Mouse (Mus musculus) hindbrain, embryonic 10.5 days (tissue): ENCODE results near the gene Dab1. TPM values are rescaled to one million over a fixed set of nuclear protein-coding genes. Genes with fewer than 3 reads are reported as not detected.

Experiments used
- DNase-seq: peaks from one replicate; pipeline ENCODE4 v3.0.0-alpha.2; 2017; ENCODE audit warnings: low spot score
- H3K27ac ChIP-seq: fragments of 300-500 bp; sonication (generic); 2 replicates; pipeline ENCODE4 v1.5.1; 2016; ENCODE audit warnings: mild to moderate bottlenecking, moderate library complexity
- H3K27me3 ChIP-seq: fragments of 300-500 bp; sonication (generic); 2 replicates; pipeline ENCODE4 v1.6.1; 2016; ENCODE audit warnings: mild to moderate bottlenecking; ENCODE audit not compliant: poor library complexity, insufficient read depth, severe bottlenecking
- H3K36me3 ChIP-seq: fragments of 300-500 bp; sonication (generic); 2 replicates; pipeline ENCODE4 v1.6.1; 2016; ENCODE audit warnings: mild to moderate bottlenecking, moderate library complexity
- H3K4me1 ChIP-seq: fragments of 300-500 bp; sonication (generic); replicated peaks from 2 replicates; pipeline ENCODE4 v1.6.1; 2016; ENCODE audit warnings: mild to moderate bottlenecking
- H3K4me3 ChIP-seq: fragments of 300-500 bp; sonication (generic); 2 replicates; pipeline ENCODE4 v1.5.1; 2016; ENCODE audit warnings: mild to moderate bottlenecking, moderate library complexity
- H3K9me3 ChIP-seq: fragments of 300-500 bp; sonication (generic); 2 replicates; pipeline ENCODE4 v1.6.1; 2016; ENCODE audit warnings: mild to moderate bottlenecking, moderate library complexity
- WGBS: fragments of 180-500 bp; shearing (Covaris S2); methylation state at CpG from one replicate; pipeline ENCODE4 v1.1.7; 2016; 5-methylcytosine and 5-hydroxymethylcytosine counted together
- polyA plus RNA-seq: library from polyadenylated mRNA; unstranded; fragments of >200 nt; fragmentation: Nextera tagmentation; extraction: Ambion mirVana; gene quantifications from 2 replicates; pipeline ENCODE4 v1.2.1, GENCODE M21; 2016

Gene Dab1
- polyA plus RNA-seq, 1 experiment from 2014 or later: 27.3 TPM

- DNase-seq: peak; percentile 45
- Histone ChIP-seq H3K4me3 (no peak overlapping the region), H3K27me3 (no peaks in the 10 kb centered on the region), H3K27ac (no peak overlapping the region), H3K36me3 (no peaks in the 10 kb centered on the region), H3K4me1 (peaks cover 6% of the 10 kb centered on the region; the same call in 1 of the 2 replicates), H3K9me3 (no peaks in the 10 kb centered on the region)
- WGBS: 41% methylated on average over 3 of the region's 3 CpGs
These were observed 256.4 kb downstream of the Dab1 start for GRCm38 (mm10) chr4:103875564-103875963.

GRCm38 (mm10) chr4:103878841-103879240 lies 259.7 kb downstream of the Dab1 start:
- Histone ChIP-seq H3K36me3 (no peaks in the 10 kb centered on the region), H3K4me1 (peaks cover 6% of the 10 kb centered on the region; the same call in 1 of the 2 replicates), H3K4me3 (no peak overlapping the region), H3K9me3 (no peaks in the 10 kb centered on the region), H3K27me3 (no peaks in the 10 kb centered on the region), H3K27ac (no peak overlapping the region)
- WGBS: 81% methylated on average over 4 of the region's 4 CpGs
- DNase-seq: no peak

- Histone ChIP-seq H3K4me3 (no peak overlapping the region), H3K9me3 (no peaks in the 10 kb centered on the region), H3K27me3 (no peaks in the 10 kb centered on the region), H3K36me3 (no peaks in the 10 kb centered on the region), H3K4me1 (peaks cover 6% of the 10 kb centered on the region; the same call in 1 of the 2 replicates), H3K27ac (no peak overlapping the region)
- no peak for DNase-seq
- 69% methylated on average over 3 of the region's 3 CpGs for WGBS
These were observed 262.5 kb downstream of the Dab1 start for GRCm38 (mm10) chr4:103881641-103882040.

GRCm38 (mm10) chr4:103888086-103888485 lies 268.9 kb downstream of the Dab1 start:
- WGBS: 86% methylated on average over 2 of the region's 2 CpGs
- no peaks in the 10 kb centered on the region for H3K27me3 ChIP-seq
- no peak overlapping the region for H3K4me3 ChIP-seq
- H3K36me3 ChIP-seq: no peaks in the 10 kb centered on the region
- DNase-seq: no peak
- no peak overlapping the region for H3K27ac ChIP-seq
- no peaks in the 10 kb centered on the region for H3K4me1 ChIP-seq
- H3K9me3 ChIP-seq: no peaks in the 10 kb centered on the region

GRCm38 (mm10) chr4:103889110-103889509 lies 270.0 kb downstream of the Dab1 start:
- no peak overlapping the region for H3K27ac ChIP-seq
- no peaks in the 10 kb centered on the region for H3K36me3 ChIP-seq
- no peaks in the 10 kb centered on the region for H3K9me3 ChIP-seq
- WGBS: 95% methylated on average over 3 of the region's 3 CpGs
- H3K4me3 ChIP-seq: no peak overlapping the region
- no peaks in the 10 kb centered on the region for H3K4me1 ChIP-seq
- no peak for DNase-seq
- no peaks in the 10 kb centered on the region for H3K27me3 ChIP-seq

DNA sequence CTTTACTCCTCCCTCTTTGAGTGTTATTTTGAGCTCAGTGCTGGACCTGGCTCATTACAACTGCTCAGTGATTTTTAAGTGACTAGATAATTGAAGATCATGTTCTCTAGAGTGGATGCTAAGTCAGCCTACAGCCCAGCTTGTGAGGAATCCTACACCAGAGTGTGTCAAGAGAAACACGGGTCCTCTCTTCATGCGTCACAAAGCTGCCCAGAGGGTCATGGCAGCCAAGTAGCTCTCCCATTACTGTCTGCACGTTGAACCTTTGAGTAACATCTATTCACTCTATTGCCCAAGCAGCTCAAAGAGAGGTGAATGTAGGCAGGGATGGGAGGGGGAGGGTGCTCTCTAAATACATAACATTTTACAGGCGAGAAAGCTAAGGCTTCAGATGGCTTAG lies 277.6 kb downstream of the Dab1 start:
- Histone ChIP-seq H3K36me3 (no peaks in the 10 kb centered on the region), H3K4me1 (no peaks in the 10 kb centered on the region), H3K9me3 (no peaks in the 10 kb centered on the region), H3K27me3 (no peaks in the 10 kb centered on the region), H3K27ac (no peak overlapping the region), H3K4me3 (no peak overlapping the region)
- no peak for DNase-seq
- 89% methylated on average over 4 of the region's 4 CpGs for WGBS

DNA sequence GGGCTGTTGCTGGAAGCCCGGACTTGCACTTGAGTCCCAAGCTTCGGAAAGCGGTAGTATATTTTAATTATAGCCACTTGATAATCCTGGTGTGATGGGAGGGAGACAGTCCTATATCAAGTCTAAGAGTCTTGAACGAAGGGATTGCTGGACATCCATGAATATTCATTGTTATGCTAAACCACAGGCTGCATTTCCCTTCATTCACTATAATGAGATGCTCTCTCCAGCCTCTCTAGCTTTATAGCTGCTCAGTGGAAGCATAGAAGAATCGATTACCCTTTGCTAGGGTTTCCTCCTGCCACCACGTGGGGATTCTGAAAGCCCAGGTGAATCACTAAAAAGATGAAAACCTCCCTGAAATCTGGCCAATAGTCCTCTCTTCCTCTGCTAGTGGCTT lies 278.5 kb downstream of the Dab1 start:
- H3K9me3 ChIP-seq: no peaks in the 10 kb centered on the region
- H3K4me3 ChIP-seq: no peak overlapping the region
- H3K27ac ChIP-seq: no peak overlapping the region
- 73% methylated on average over 6 of the region's 6 CpGs for WGBS
- no peaks in the 10 kb centered on the region for H3K36me3 ChIP-seq
- no peaks in the 10 kb centered on the region for H3K4me1 ChIP-seq
- no peaks in the 10 kb centered on the region for H3K27me3 ChIP-seq
- no peak for DNase-seq

GRCm38 (mm10) chr4:103911441-103911840 lies 292.3 kb downstream of the Dab1 start:
- Histone ChIP-seq H3K4me3 (no peak overlapping the region), H3K27me3 (no peaks in the 10 kb centered on the region), H3K36me3 (no peaks in the 10 kb centered on the region), H3K9me3 (no peaks in the 10 kb centered on the region), H3K4me1 (peaks cover 6% of the 10 kb centered on the region), H3K27ac (no peak overlapping the region)
- 55% methylated on average over 4 of the region's 4 CpGs for WGBS
- DNase-seq: no peak

GRCm38 (mm10) chr4:103912071-103912470 lies 292.9 kb downstream of the Dab1 start:
- no peak overlapping the region for H3K4me3 ChIP-seq
- 77% methylated on average over 6 of the region's 6 CpGs for WGBS
- H3K9me3 ChIP-seq: no peaks in the 10 kb centered on the region
- H3K27ac ChIP-seq: no peak overlapping the region
- H3K27me3 ChIP-seq: no peaks in the 10 kb centered on the region
- peaks cover 6% of the 10 kb centered on the region for H3K4me1 ChIP-seq
- no peaks in the 10 kb centered on the region for H3K36me3 ChIP-seq
- DNase-seq: no peak

DNA sequence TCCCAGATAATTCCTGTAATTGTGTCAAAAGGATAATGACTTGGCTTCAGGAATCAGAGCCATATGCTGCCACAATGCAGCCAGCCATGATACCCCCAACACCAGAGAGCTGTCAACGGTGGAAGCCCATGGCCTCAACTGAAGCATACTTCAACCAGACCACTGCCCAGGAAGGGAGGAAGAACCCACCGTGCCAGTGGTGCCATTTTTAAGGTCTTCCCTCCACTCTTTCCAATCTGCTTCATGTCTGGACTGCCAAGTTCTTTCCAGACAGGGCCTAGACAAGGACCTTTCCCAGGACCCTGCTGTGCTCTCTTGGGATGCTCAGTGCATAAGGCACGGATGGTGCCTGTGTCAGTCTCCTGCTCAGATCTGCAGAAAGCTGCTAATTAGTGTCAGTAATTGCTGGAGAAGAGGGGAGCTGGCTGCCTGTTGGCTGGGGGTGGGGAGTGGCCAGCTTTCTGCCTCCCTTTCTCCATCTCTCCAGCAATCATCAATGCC lies 303.3 kb downstream of the Dab1 start:
- H3K36me3 ChIP-seq: no peaks in the 10 kb centered on the region
- H3K4me3 ChIP-seq: no peak overlapping the region
- no peaks in the 10 kb centered on the region for H3K9me3 ChIP-seq
- H3K4me1 ChIP-seq: peaks cover 20% of the 10 kb centered on the region; the same call in 1 of the 2 replicates
- peak overlapping the region; percentile 16; the same call in 1 of the 2 replicates for H3K27ac ChIP-seq
- H3K27me3 ChIP-seq: no peaks in the 10 kb centered on the region
- 75% methylated on average over 3 of the region's 3 CpGs for WGBS
- DNase-seq: no peak

- no peak overlapping the region for H3K4me3 ChIP-seq
- H3K4me1 ChIP-seq: peaks cover 41% of the 10 kb centered on the region
- WGBS: 40% methylated on average over 5 of the region's 5 CpGs
- peak; percentile 22 for DNase-seq
- no peaks in the 10 kb centered on the region for H3K9me3 ChIP-seq
- H3K27ac ChIP-seq: peak overlapping the region; percentile 53
- H3K36me3 ChIP-seq: no peaks in the 10 kb centered on the region
- H3K27me3 ChIP-seq: no peaks in the 10 kb centered on the region
These were observed 307.5 kb downstream of the Dab1 start for GRCm38 (mm10) chr4:103926682-103927081.

- H3K27me3 ChIP-seq: no peaks in the 10 kb centered on the region
- H3K4me1 ChIP-seq: peaks cover 43% of the 10 kb centered on the region
- H3K27ac ChIP-seq: peak overlapping the region; percentile 72
- no peak for DNase-seq
- no peaks in the 10 kb centered on the region for H3K36me3 ChIP-seq
- H3K9me3 ChIP-seq: no peaks in the 10 kb centered on the region
- H3K4me3 ChIP-seq: no peak overlapping the region
These were observed 310.5 kb downstream of the Dab1 start for GRCm38 (mm10) chr4:103929631-103930030.

DNA sequence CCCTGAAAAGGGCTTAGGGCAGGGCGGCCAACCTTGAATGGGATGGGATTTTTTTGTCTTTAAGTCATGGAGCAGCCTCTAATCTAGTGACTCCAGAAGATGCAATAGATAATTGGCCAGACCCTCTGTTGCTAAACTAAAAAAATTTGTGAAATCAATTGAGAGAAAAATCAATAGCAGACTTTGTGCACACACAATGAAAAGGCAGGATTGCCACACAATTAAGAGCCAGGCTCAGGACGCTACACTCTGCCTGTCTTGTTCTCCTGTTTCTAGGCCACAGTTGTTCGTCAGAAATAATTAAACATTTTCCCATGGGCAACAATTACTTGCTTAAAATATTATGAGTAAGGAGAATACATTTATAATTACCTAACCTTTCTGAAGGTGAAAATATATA lies 315.2 kb downstream of the Dab1 start:
- DNase-seq: no peak
- peak overlapping the region; percentile 40; the same call in 1 of the 2 replicates for H3K27ac ChIP-seq
- H3K4me3 ChIP-seq: no peak overlapping the region
- 76% methylated on average over 3 of the region's 3 CpGs for WGBS
- H3K9me3 ChIP-seq: no peaks in the 10 kb centered on the region
- no peaks in the 10 kb centered on the region for H3K36me3 ChIP-seq
- H3K27me3 ChIP-seq: no peaks in the 10 kb centered on the region
- peaks cover 15% of the 10 kb centered on the region for H3K4me1 ChIP-seq

- Histone ChIP-seq H3K4me1 (peaks cover 8% of the 10 kb centered on the region), H3K9me3 (no peaks in the 10 kb centered on the region), H3K4me3 (no peak overlapping the region), H3K36me3 (no peaks in the 10 kb centered on the region), H3K27ac (no peak overlapping the region), H3K27me3 (no peaks in the 10 kb centered on the region)
- WGBS: 90% methylated on average over 3 of the region's 3 CpGs
- no peak for DNase-seq
These were observed 329.1 kb downstream of the Dab1 start for GRCm38 (mm10) chr4:103948255-103948654.
